Mouse (Mus musculus): ENCODE measurements around the gene Atp6v1d. TPM values are rescaled to one million over a fixed set of nuclear protein-coding genes. Genes with fewer than 3 reads are reported as not detected.

Atp6v1d gene
- polyA plus RNA-seq (2012; rRNA removed), result 0.80 and 2.2 TPM in 2 replicates

GRCm38 (mm10) chr12:78861496-78862253, at the start of gene Atp6v1d, which contains the start of gene Eif2s1:
Gene Atp6v1d, minus strand, starts transcription at chr12:78861638.
Gene Eif2s1, plus strand, starts transcription at chr12:78861819.
- peaks cover 2% of the 10 kb centered on the region for H3K4me1 ChIP-seq (ENCODE audit: control insufficient read depth, insufficient read depth, insufficient read length, low read length)
- TF ChIP-seq POLR2A (IDR thresholded peaks at IDR 0.05; ENCODE audit: low read depth, low read length) (peak; percentile 80), CTCF (IDR thresholded peaks at IDR 0.05; ENCODE audit: extremely low read depth, insufficient read length, insufficient replicate concordance, low read depth, low read length) (peak; percentile 95)
- H3K36me3 ChIP-seq (ENCODE audit: control insufficient read depth, insufficient read depth, low read length), result no peaks in the 10 kb centered on the region; the same call in 1 of the 2 replicates
- peak within 1 kb of the TSS; percentile 97 for H3K4me3 ChIP-seq (ENCODE audit: low read depth, low read length)
- no peaks in the 10 kb centered on the region for H3K27me3 ChIP-seq (ENCODE audit: control insufficient read depth, insufficient read depth, low read length)
- WGBS, result under 1% methylated on average over 55 of the region's 55 CpGs
- H3K27ac ChIP-seq (ENCODE audit: insufficient read depth, low read depth, low read length), result peak within 1 kb of the TSS; percentile 84

GRCm38 (mm10) chr12:78910684-78911461, 49.4 kb upstream of the Atp6v1d start:
- WGBS, result 18% methylated on average over 16 of the region's 16 CpGs
- TF ChIP-seq CTCF (IDR thresholded peaks at IDR 0.05; ENCODE audit: extremely low read depth, insufficient read length, insufficient replicate concordance, low read depth, low read length) (peak; percentile 7; the same call in 1 of the 2 replicates), POLR2A (IDR thresholded peaks at IDR 0.05; ENCODE audit: low read depth, low read length) (no peak)

GRCm38 (mm10) chr12:78908081-78908605, 46.7 kb upstream of the Atp6v1d start:
- Histone ChIP-seq H3K4me1 (ENCODE audit: control insufficient read depth, insufficient read depth, insufficient read length, low read length) (peaks cover 20% of the 10 kb centered on the region), H3K4me3 (ENCODE audit: low read depth, low read length) (no peak overlapping the region), H3K36me3 (ENCODE audit: control insufficient read depth, insufficient read depth, low read length) (no peaks in the 10 kb centered on the region), H3K27ac (ENCODE audit: insufficient read depth, low read depth, low read length) (0 out of 2 replicates have a peak overlapping the region, but pooled peaks have one; percentile 21), H3K27me3 (ENCODE audit: control insufficient read depth, insufficient read depth, low read length) (0 out of 2 replicates have a peak, but pooled peaks cover 3% of the 10 kb centered on the region)
- TF ChIP-seq CTCF (IDR thresholded peaks at IDR 0.05; ENCODE audit: extremely low read depth, insufficient read length, insufficient replicate concordance, low read depth, low read length) (no peak), POLR2A (IDR thresholded peaks at IDR 0.05; ENCODE audit: low read depth, low read length) (no peak)
- WGBS, result 79% methylated on average over 6 of the region's 6 CpGs

More at GRCm38 (mm10) chr12:78910684-78911461, 49.4 kb upstream of the Atp6v1d start:
- Histone ChIP-seq H3K27ac (ENCODE audit: insufficient read depth, low read depth, low read length) (peak overlapping the region; percentile 73), H3K4me1 (ENCODE audit: control insufficient read depth, insufficient read depth, insufficient read length, low read length) (peaks cover 30% of the 10 kb centered on the region), H3K4me3 (ENCODE audit: low read depth, low read length) (peak overlapping the region; percentile 57), H3K36me3 (ENCODE audit: control insufficient read depth, insufficient read depth, low read length) (no peaks in the 10 kb centered on the region), H3K27me3 (ENCODE audit: control insufficient read depth, insufficient read depth, low read length) (0 out of 2 replicates have a peak, but pooled peaks cover 3% of the 10 kb centered on the region)

GRCm38 (mm10) chr12:78906707-78907162, 45.3 kb upstream of the Atp6v1d start, which contains the start of gene Plek2:
Gene Plek2, minus strand, starts transcription at chr12:78906964.
- Histone ChIP-seq H3K27ac (ENCODE audit: insufficient read depth, low read depth, low read length) (peak within 1 kb of the TSS; percentile 21; the same call in 1 of the 2 replicates), H3K27me3 (ENCODE audit: control insufficient read depth, insufficient read depth, low read length) (0 out of 2 replicates have a peak, but pooled peaks cover 3% of the 10 kb centered on the region), H3K36me3 (ENCODE audit: control insufficient read depth, insufficient read depth, low read length) (no peaks in the 10 kb centered on the region), H3K4me1 (ENCODE audit: control insufficient read depth, insufficient read depth, insufficient read length, low read length) (peaks cover 15% of the 10 kb centered on the region), H3K4me3 (ENCODE audit: low read depth, low read length) (peak within 1 kb of the TSS; percentile 68)
- TF ChIP-seq POLR2A (IDR thresholded peaks at IDR 0.05; ENCODE audit: low read depth, low read length) (0 out of 2 replicates have a peak, but pooled peaks have one; percentile 44), CTCF (IDR thresholded peaks at IDR 0.05; ENCODE audit: extremely low read depth, insufficient read length, insufficient replicate concordance, low read depth, low read length) (0 out of 2 replicates have a peak, but pooled peaks have one; percentile 20)
- 2% methylated on average over 38 of the region's 38 CpGs for WGBS

GRCm38 (mm10) chr12:78904499-78904898, 43.1 kb upstream of the Atp6v1d start:
- H3K4me3 ChIP-seq (ENCODE audit: low read depth, low read length), result no peak overlapping the region
- peaks cover 4% of the 10 kb centered on the region for H3K36me3 ChIP-seq (ENCODE audit: control insufficient read depth, insufficient read depth, low read length)
- 90% methylated on average over 6 of the region's 7 CpGs for WGBS
- no peak overlapping the region for H3K27ac ChIP-seq (ENCODE audit: insufficient read depth, low read depth, low read length)
- no peaks in the 10 kb centered on the region for H3K27me3 ChIP-seq (ENCODE audit: control insufficient read depth, insufficient read depth, low read length)
- TF ChIP-seq POLR2A (IDR thresholded peaks at IDR 0.05; ENCODE audit: low read depth, low read length) (no peak), CTCF (IDR thresholded peaks at IDR 0.05; ENCODE audit: extremely low read depth, insufficient read length, insufficient replicate concordance, low read depth, low read length) (no peak)
- peaks cover 3% of the 10 kb centered on the region; the same call in 1 of the 2 replicates for H3K4me1 ChIP-seq (ENCODE audit: control insufficient read depth, insufficient read depth, insufficient read length, low read length)

- peaks cover 4% of the 10 kb centered on the region for H3K36me3 ChIP-seq (ENCODE audit: control insufficient read depth, insufficient read depth, low read length)
- no peak overlapping the region for H3K4me3 ChIP-seq (ENCODE audit: low read depth, low read length)
- TF ChIP-seq CTCF (IDR thresholded peaks at IDR 0.05; ENCODE audit: extremely low read depth, insufficient read length, insufficient replicate concordance, low read depth, low read length) (no peak), POLR2A (IDR thresholded peaks at IDR 0.05; ENCODE audit: low read depth, low read length) (no peak)
- peaks cover 3% of the 10 kb centered on the region; the same call in 1 of the 2 replicates for H3K4me1 ChIP-seq (ENCODE audit: control insufficient read depth, insufficient read depth, insufficient read length, low read length)
- no peak overlapping the region for H3K27ac ChIP-seq (ENCODE audit: insufficient read depth, low read depth, low read length)
- no peaks in the 10 kb centered on the region for H3K27me3 ChIP-seq (ENCODE audit: control insufficient read depth, insufficient read depth, low read length)
- WGBS, result 87% methylated on average over 4 of the region's 4 CpGs
These were observed 41.9 kb upstream of the Atp6v1d start for GRCm38 (mm10) chr12:78903313-78903712.
